ENCODE assay signal across 24 mouse cellular contexts in the genomic region with DNA sequence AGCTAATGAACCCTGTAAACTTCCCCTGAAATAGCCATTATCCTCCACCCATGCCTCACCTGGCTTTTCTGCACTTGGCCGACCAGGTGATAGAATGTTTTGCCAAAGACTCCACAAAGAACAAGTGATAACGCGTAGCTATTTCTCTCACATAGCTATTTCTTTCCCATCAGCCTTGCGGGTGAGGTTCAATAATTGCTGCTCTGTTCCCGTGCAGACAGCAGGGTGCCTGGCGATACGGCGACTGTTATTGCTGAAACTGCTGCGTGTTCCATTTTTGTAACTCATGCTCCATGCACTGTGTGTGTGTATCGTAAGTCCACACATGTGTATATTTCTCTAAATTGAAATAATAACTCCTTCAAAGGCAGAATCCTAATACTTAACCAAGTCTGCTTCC. TPM values are rescaled to one million over a fixed set of nuclear protein-coding genes. Genes with fewer than 3 reads are reported as not detected.
DNase-seq lines count a peak whose midpoint lies in the region; ATAC-seq and TF ChIP-seq lines count a peak whose summit lies in the region.
"Had no signal": no experiment of that assay in that cellular context is flagged by ENCODE, and none has a peak within 500 bp of the region (broad histone marks: within the 10 kb centered on the region; RNA-seq: fewer than 3 reads in every experiment).

No protein-coding gene starts in this region.

- 0 out of 2 replicates have a peak overlapping the region, but pooled peaks have one; percentile 18 for H3K4me2 ChIP-seq in hindbrain, embryonic 14.5 days (replicated peaks)
- no peak overlapping the region for H3K4me2 ChIP-seq in intestine, postnatal 0 days (replicated peaks; ENCODE audit: low read depth)
- H3K4me2 ChIP-seq: lung, embryonic 14.5 days; midbrain, embryonic 13.5 days had no signal

- no peak overlapping the region for H3K9ac ChIP-seq in hindbrain, embryonic 14.5 days
- no peak overlapping the region for H3K9ac ChIP-seq in intestine, postnatal 0 days (ENCODE audit: low read depth, low read length)
- H3K9ac ChIP-seq: liver, embryonic 14.5 days; lung, embryonic 14.5 days; midbrain, embryonic 13.5 days had no signal

- no peaks in the 10 kb centered on the region for H3K4me1 ChIP-seq in hindbrain, embryonic 14.5 days (replicated peaks; ENCODE audit: control insufficient read depth, insufficient read depth, low read length)
- no peaks in the 10 kb centered on the region for H3K4me1 ChIP-seq in hindbrain, embryonic 10.5 days (replicated peaks)
- no peaks in the 10 kb centered on the region for H3K4me1 ChIP-seq in testis, adult 2 months (ENCODE audit: control insufficient read depth, insufficient read depth, low read length)
- H3K4me1 ChIP-seq in intestine, postnatal 0 days (replicated peaks; ENCODE audit: control insufficient read depth, insufficient read depth, low read length) = no peaks in the 10 kb centered on the region
- H3K4me1 ChIP-seq: heart, embryonic 10.5 days; midbrain, embryonic 13.5 days had no signal

- no peak for TF ChIP-seq POLR2A in testis, adult 2 months (IDR thresholded peaks at IDR 0.05; ENCODE audit: control insufficient read depth, low read depth, low read length)

- H3K9me3 ChIP-seq in hindbrain, embryonic 14.5 days (ENCODE audit: control insufficient read depth, low read length) = no peaks in the 10 kb centered on the region
- H3K9me3 ChIP-seq in hindbrain, embryonic 10.5 days = no peaks in the 10 kb centered on the region
- H3K9me3 ChIP-seq in intestine, postnatal 0 days (ENCODE audit: control insufficient read depth) = no peaks in the 10 kb centered on the region
- H3K9me3 ChIP-seq: embryonic facial prominence, embryonic 10.5 days; heart, embryonic 10.5 days; midbrain, embryonic 13.5 days had no signal

- H3K27me3 ChIP-seq in hindbrain, embryonic 14.5 days (ENCODE audit: control insufficient read depth, insufficient read depth, low read length) = no peaks in the 10 kb centered on the region
- no peaks in the 10 kb centered on the region for H3K27me3 ChIP-seq in hindbrain, embryonic 10.5 days (ENCODE audit: insufficient read depth, poor library complexity, severe bottlenecking)
- no peaks in the 10 kb centered on the region for H3K27me3 ChIP-seq in testis, adult 2 months (ENCODE audit: control insufficient read depth, insufficient read depth, low read length)
- H3K27me3 ChIP-seq in intestine, postnatal 0 days (replicated peaks; ENCODE audit: control insufficient read depth, insufficient read depth, low read length) = no peaks in the 10 kb centered on the region
- H3K27me3 ChIP-seq: midbrain, embryonic 13.5 days had no signal

- TF ChIP-seq CTCF in testis, adult 2 months (IDR thresholded peaks at IDR 0.05; ENCODE audit: control insufficient read depth, insufficient read depth, insufficient replicate concordance, low read depth, low read length) = no peak
- no peak for TF ChIP-seq CTCF in intestine, postnatal 0 days (IDR thresholded peaks at IDR 0.05; ENCODE audit: low read depth)

- peak; percentile 37; the same call in 1 of the 2 replicates for ATAC-seq in hindbrain, embryonic 14.5 days (ENCODE audit: low FRiP score)
- no peak for ATAC-seq in intestine, postnatal 0 days
- ATAC-seq: activated CD4-positive, CD25-positive, alpha-beta regulatory T cell, adult 4 months; midbrain, embryonic 13.5 days had no signal

- WGBS in hindbrain, embryonic 14.5 days = 76% methylated on average over 10 of the region's 10 CpGs
- WGBS in hindbrain, embryonic 10.5 days = 88% methylated on average over 10 of the region's 10 CpGs
- WGBS in intestine, postnatal 0 days = 82% methylated on average over 10 of the region's 10 CpGs

- H3K27ac ChIP-seq in hindbrain, embryonic 14.5 days = no peak overlapping the region
- H3K27ac ChIP-seq in hindbrain, embryonic 10.5 days = no peak overlapping the region
- H3K27ac ChIP-seq in testis, adult 2 months (ENCODE audit: control insufficient read depth, insufficient read depth, low read depth, low read length) = 0 out of 2 replicates have a peak overlapping the region, but pooled peaks have one; percentile 19
- no peak overlapping the region for H3K27ac ChIP-seq in intestine, postnatal 0 days (ENCODE audit: low read depth, low read length)
- H3K27ac ChIP-seq: embryonic facial prominence, embryonic 10.5 days; gastrocnemius, adult 2 months; heart, embryonic 10.5 days; liver, embryonic 14.5 days; midbrain, embryonic 13.5 days had no signal

- peak; percentile 11 to 23 for DNase-seq in cerebellum, postnatal 10 days
- no peak for DNase-seq in cerebellum, adult 11 months
- DNase-seq in hindbrain, embryonic 14.5 days (ENCODE audit: low spot score) = no peak
- DNase-seq in hindbrain, embryonic 10.5 days (ENCODE audit: low spot score) = no peak
- DNase-seq in testis, postnatal 10 days (ENCODE audit: low spot score) = no peak
- no peak for DNase-seq in spleen, postnatal 10 days (ENCODE audit: low spot score in 2 of 2)
- DNase-seq: adrenal gland, adult 8-10 months; cerebellum, adult 8-10 months; gastrocnemius, adult 2 months; kidney, adult 11 months; kidney, postnatal 4 days; lung, embryonic 14.5 days had no signal

- H3K36me3 ChIP-seq in hindbrain, embryonic 14.5 days (replicated peaks; ENCODE audit: control insufficient read depth, insufficient read depth) = no peaks in the 10 kb centered on the region
- no peaks in the 10 kb centered on the region for H3K36me3 ChIP-seq in hindbrain, embryonic 10.5 days
- no peaks in the 10 kb centered on the region for H3K36me3 ChIP-seq in testis, adult 2 months (ENCODE audit: control insufficient read depth, insufficient read depth, low read length)
- no peaks in the 10 kb centered on the region for H3K36me3 ChIP-seq in intestine, postnatal 0 days (ENCODE audit: control insufficient read depth, insufficient read depth)
- H3K36me3 ChIP-seq: embryonic facial prominence, embryonic 10.5 days; heart, embryonic 10.5 days; midbrain, embryonic 13.5 days had no signal

- H3K4me3 ChIP-seq in hindbrain, embryonic 14.5 days (replicated peaks; ENCODE audit: low read length) = no peak overlapping the region
- H3K4me3 ChIP-seq in hindbrain, embryonic 10.5 days = no peak overlapping the region
- H3K4me3 ChIP-seq in testis, adult 2 months (ENCODE audit: control insufficient read depth, low read depth, low read length) = no peak overlapping the region
- H3K4me3 ChIP-seq in intestine, postnatal 0 days (ENCODE audit: low read depth, low read length) = no peak overlapping the region
- H3K4me3 ChIP-seq: embryonic facial prominence, embryonic 10.5 days; gastrocnemius, adult 2 months; heart, embryonic 10.5 days; midbrain, embryonic 13.5 days had no signal

RNA-seq across cellular contexts. Expression of gene Pigc, which starts 37.2 kb away (rescaled TPM):
- 34.5 TPM in 2 replicates for polyA plus RNA-seq in hindbrain, embryonic 14.5 days (2014; fragmentation: Nextera tagmentation; extraction: Ambion mirVana)
- 28.7 and 30.3 TPM in 2 replicates for polyA plus RNA-seq in hindbrain, embryonic 10.5 days (2016; fragmentation: Nextera tagmentation; extraction: Ambion mirVana)
- polyA plus RNA-seq in testis, adult 2 months (2012; rRNA removed) = 30.6 and 41.5 TPM in 2 replicates
- polyA plus RNA-seq in intestine, postnatal 0 days (2015; fragmentation: Nextera tagmentation; extraction: Ambion mirVana) = 35.0 and 36.6 TPM in 2 replicates

RNA-seq across cellular contexts. Expression of gene 4930558K02Rik, which starts 47.6 kb away (rescaled TPM):
- 0.20 TPM in 1 of 2 replicates, not detected in the other for polyA plus RNA-seq in hindbrain, embryonic 14.5 days (2014; fragmentation: Nextera tagmentation; extraction: Ambion mirVana)
- not detected in 2 replicates for polyA plus RNA-seq in hindbrain, embryonic 10.5 days (2016; fragmentation: Nextera tagmentation; extraction: Ambion mirVana)
- 12.8 and 18.1 TPM in 2 replicates for polyA plus RNA-seq in testis, adult 2 months (2012; rRNA removed)
- polyA plus RNA-seq in intestine, postnatal 0 days (2015; fragmentation: Nextera tagmentation; extraction: Ambion mirVana) = not detected in 2 replicates
- polyA plus RNA-seq: activated CD4-positive, CD25-positive, alpha-beta regulatory T cell, adult 4 months; embryonic facial prominence, embryonic 10.5 days; heart, embryonic 10.5 days; heart, postnatal 0 days; kidney, embryonic 16.5 days; limb, embryonic 14.5 days; liver, embryonic 14.5 days; lung, embryonic 14.5 days; midbrain, embryonic 13.5 days; neural tube, embryonic 11.5 days; stomach, embryonic 16.5 days had no signal

RNA-seq across cellular contexts. Expression of gene Suco, which starts 55.3 kb away (rescaled TPM):
- 25.7 and 25.8 TPM in 2 replicates for polyA plus RNA-seq in hindbrain, embryonic 14.5 days (2014; fragmentation: Nextera tagmentation; extraction: Ambion mirVana)
- polyA plus RNA-seq in hindbrain, embryonic 10.5 days (2016; fragmentation: Nextera tagmentation; extraction: Ambion mirVana) = 20.6 and 21.9 TPM in 2 replicates
- 18.6 and 25.4 TPM in 2 replicates for polyA plus RNA-seq in testis, adult 2 months (2012; rRNA removed)
- 41.6 and 43.1 TPM in 2 replicates for polyA plus RNA-seq in intestine, postnatal 0 days (2015; fragmentation: Nextera tagmentation; extraction: Ambion mirVana)

Comparison
In these comparisons a context has a peak if more than half of its experiments do, and no peak if none do; other contexts are left out.
1. DNase-seq: peak in cerebellum, postnatal 10 days (2 of 2); none in cerebellum, adult 11 months (single experiment), hindbrain, embryonic 14.5 days (single experiment), hindbrain, embryonic 10.5 days (single experiment), testis, postnatal 10 days (single experiment) and spleen, postnatal 10 days (0 of 2).
2. RNA of gene 4930558K02Rik, which starts 47.6 kb away (polyA plus RNA-seq): 12.8 to 18.1 TPM in testis, adult 2 months; 0.20 TPM in hindbrain, embryonic 14.5 days, not detected in hindbrain, embryonic 10.5 days and not detected in intestine, postnatal 0 days; every median in the first group is over 10 times any median in the second.